Mouse (Mus musculus) heart, embryonic 10.5 days (tissue): ENCODE data around the gene Prune2. TPM values are rescaled to one million over a fixed set of nuclear protein-coding genes. Genes with fewer than 3 reads are reported as not detected.

Experiments
- DNase-seq: peaks from one replicate; pipeline ENCODE4 v3.0.0-alpha.2; 2017; ENCODE audit warnings: low spot score
- H3K27ac ChIP-seq: fragments of 300-500 bp; sonication (generic); 2 replicates; pipeline ENCODE4 v1.5.1; 2016; ENCODE audit warnings: mild to moderate bottlenecking
- H3K27me3 ChIP-seq: fragments of 300-500 bp; sonication (generic); 2 replicates; pipeline ENCODE4 v1.6.1; 2016; ENCODE audit warnings: mild to moderate bottlenecking; ENCODE audit not compliant: poor library complexity, insufficient read depth, severe bottlenecking
- H3K36me3 ChIP-seq: fragments of 300-500 bp; sonication (generic); 2 replicates; pipeline ENCODE4 v1.6.1; 2016; ENCODE audit warnings: mild to moderate bottlenecking, moderate library complexity
- H3K4me1 ChIP-seq: fragments of 300-500 bp; sonication (generic); 2 replicates; pipeline ENCODE4 v1.6.1; 2016; ENCODE audit warnings: mild to moderate bottlenecking
- H3K4me3 ChIP-seq: fragments of 300-500 bp; sonication (generic); 2 replicates; pipeline ENCODE4 v1.5.1; 2016; ENCODE audit warnings: mild to moderate bottlenecking, moderate library complexity
- H3K9me3 ChIP-seq: fragments of 300-500 bp; sonication (generic); 2 replicates; pipeline ENCODE4 v1.6.1; 2016; ENCODE audit warnings: mild to moderate bottlenecking, moderate library complexity
- WGBS: fragments of 180-500 bp; shearing (Covaris S2); methylation state at CpG from one replicate; pipeline ENCODE4 v1.1.7; 2016; 5-methylcytosine and 5-hydroxymethylcytosine counted together
- polyA plus RNA-seq: library from polyadenylated mRNA; unstranded; fragments of >200 nt; fragmentation: Nextera tagmentation; extraction: Ambion mirVana; gene quantifications from 2 replicates; pipeline ENCODE4 v1.2.1, GENCODE M21; 2016

Gene Prune2
- polyA plus RNA-seq, 1 experiment from 2014 or later: 3.6 TPM

DNA sequence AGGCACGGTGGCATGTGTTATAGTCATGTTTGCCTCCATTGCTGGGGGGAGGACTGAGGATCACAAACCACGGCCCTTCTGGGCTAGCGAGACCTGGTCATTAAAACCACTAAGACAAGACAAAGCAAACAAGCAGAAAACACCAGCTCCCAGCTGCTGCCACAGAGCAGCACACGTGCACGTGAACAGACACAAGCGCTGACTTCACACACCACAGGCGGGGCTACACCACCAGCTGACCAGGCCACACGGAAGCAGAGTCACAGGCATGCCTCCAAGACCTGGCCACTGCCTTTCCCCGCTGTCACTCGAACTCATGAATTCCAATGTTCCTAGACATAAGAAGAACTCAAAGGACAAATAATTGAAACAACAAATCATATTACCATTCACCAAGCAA, 125.5 kb downstream of the Prune2 start:
- no peaks in the 10 kb centered on the region for H3K36me3 ChIP-seq
- no peak overlapping the region for H3K27ac ChIP-seq
- H3K9me3 ChIP-seq: no peaks in the 10 kb centered on the region
- H3K4me3 ChIP-seq: no peak overlapping the region
- DNase-seq: no peak
- no peaks in the 10 kb centered on the region for H3K4me1 ChIP-seq
- WGBS: 83% methylated on average over 10 of the region's 10 CpGs
- no peaks in the 10 kb centered on the region for H3K27me3 ChIP-seq

DNA sequence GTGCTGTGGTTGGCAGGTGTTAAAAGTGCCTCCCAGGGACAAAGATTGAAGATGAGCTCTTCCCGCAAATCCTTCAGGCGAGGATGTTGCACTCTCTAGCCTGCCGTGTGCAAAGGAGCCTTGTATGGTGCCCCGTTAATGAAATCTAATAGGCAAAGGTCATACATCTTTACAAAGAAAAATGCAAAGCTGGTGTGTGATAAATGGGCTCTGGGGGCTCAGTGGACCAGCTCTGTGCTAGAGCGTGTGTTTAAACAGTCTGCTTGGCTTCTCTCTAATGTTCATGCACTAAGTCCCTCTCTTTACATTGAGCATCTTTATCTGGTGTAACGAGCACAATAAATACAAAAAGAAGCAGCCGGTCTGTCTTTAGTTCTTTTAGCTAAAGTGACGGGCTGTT, 138.1 kb downstream of the Prune2 start:
- no peak overlapping the region for H3K27ac ChIP-seq
- no peak for DNase-seq
- no peaks in the 10 kb centered on the region for H3K36me3 ChIP-seq
- 55% methylated on average over 8 of the region's 8 CpGs for WGBS
- H3K4me1 ChIP-seq: 0 out of 2 replicates have a peak, but pooled peaks cover 8% of the 10 kb centered on the region
- H3K9me3 ChIP-seq: no peaks in the 10 kb centered on the region
- no peaks in the 10 kb centered on the region for H3K27me3 ChIP-seq
- no peak overlapping the region for H3K4me3 ChIP-seq

DNA sequence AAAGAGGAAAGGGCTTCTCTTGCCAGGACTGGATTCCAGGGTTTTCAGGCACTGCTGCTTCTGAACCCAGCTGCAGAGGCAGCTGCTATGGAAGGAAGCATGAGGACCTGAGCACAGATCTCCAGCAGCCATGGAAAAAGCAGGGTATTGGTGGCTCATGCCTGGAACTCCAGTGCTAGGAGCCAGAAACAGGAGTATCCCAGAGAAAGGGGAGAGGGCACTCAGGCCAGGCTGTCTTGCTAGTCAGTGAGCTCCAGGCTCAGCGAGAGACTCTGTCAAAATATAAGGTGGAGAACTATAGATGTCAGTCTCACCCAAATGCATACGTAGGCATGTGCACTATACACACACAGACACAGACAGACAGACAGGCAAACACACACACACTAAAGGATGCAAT, 140.4 kb downstream of the Prune2 start:
- H3K36me3 ChIP-seq: no peaks in the 10 kb centered on the region
- no peak overlapping the region for H3K4me3 ChIP-seq
- 90% methylated on average over 2 of the region's 2 CpGs for WGBS
- peak; percentile 55 for DNase-seq
- H3K9me3 ChIP-seq: no peaks in the 10 kb centered on the region
- H3K4me1 ChIP-seq: 0 out of 2 replicates have a peak, but pooled peaks cover 8% of the 10 kb centered on the region
- no peak overlapping the region for H3K27ac ChIP-seq
- no peaks in the 10 kb centered on the region for H3K27me3 ChIP-seq

DNA sequence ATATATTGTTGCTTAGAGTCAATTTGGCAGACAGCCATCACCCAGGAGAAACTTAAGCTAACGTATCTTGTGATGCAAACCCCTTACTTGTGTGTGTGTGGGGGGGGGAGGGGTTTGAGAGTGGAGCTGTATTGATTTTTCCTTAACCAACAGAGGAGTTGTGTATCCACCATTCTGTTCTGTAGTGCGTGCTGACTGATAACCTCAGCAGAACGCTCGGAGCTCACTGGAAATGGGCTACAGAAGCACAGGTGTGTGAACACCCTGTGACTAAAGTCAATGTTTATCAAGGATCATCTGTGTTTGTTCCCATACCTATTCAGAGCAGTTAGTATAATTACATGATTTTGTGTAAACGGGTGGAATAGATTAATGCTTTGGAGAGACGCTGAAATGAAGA, 141.3 kb downstream of the Prune2 start:
- DNase-seq: no peak
- WGBS: 83% methylated on average over 6 of the region's 6 CpGs
- H3K36me3 ChIP-seq: no peaks in the 10 kb centered on the region
- 0 out of 2 replicates have a peak, but pooled peaks cover 8% of the 10 kb centered on the region for H3K4me1 ChIP-seq
- no peaks in the 10 kb centered on the region for H3K9me3 ChIP-seq
- no peaks in the 10 kb centered on the region for H3K27me3 ChIP-seq
- no peak overlapping the region for H3K4me3 ChIP-seq
- H3K27ac ChIP-seq: no peak overlapping the region

- DNase-seq: no peak
- Histone ChIP-seq H3K4me3 (no peak overlapping the region), H3K27me3 (no peaks in the 10 kb centered on the region), H3K4me1 (no peaks in the 10 kb centered on the region), H3K9me3 (no peaks in the 10 kb centered on the region), H3K36me3 (no peaks in the 10 kb centered on the region), H3K27ac (no peak overlapping the region)
- WGBS: 85% methylated on average over 8 of the region's 8 CpGs
Measured at GRCm38 (mm10) chr19:17108782-17109181, 152.9 kb downstream of the Prune2 start.

GRCm38 (mm10) chr19:17124034-17124735, 168.3 kb downstream of the Prune2 start:
- DNase-seq: no peak
- Histone ChIP-seq H3K36me3 (no peaks in the 10 kb centered on the region), H3K9me3 (no peaks in the 10 kb centered on the region)

DNA sequence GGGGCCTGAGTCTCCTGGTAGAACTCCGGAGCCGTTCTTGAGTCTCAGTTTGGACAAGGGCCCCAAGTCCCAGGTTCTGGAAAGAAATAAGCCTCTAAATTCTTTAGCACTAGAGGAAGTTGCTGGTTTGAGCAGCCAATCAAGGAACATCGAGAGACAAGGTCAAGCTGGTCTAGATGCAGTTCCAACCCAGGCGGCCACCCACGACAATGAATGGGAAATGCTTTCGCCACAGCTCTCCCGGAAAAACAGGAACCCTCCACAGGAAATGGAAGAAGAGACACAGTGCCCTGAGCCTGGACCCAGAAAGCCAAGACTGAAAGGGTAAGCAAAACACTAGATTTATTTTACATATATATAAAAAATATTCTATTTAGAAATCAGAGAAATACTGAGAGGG, 169.5 kb downstream of the Prune2 start:
- Histone ChIP-seq H3K36me3 (no peaks in the 10 kb centered on the region), H3K27ac (no peak overlapping the region), H3K27me3 (no peaks in the 10 kb centered on the region; the same call in 1 of the 2 replicates), H3K4me1 (no peaks in the 10 kb centered on the region), H3K9me3 (no peaks in the 10 kb centered on the region), H3K4me3 (no peak overlapping the region)
- DNase-seq: no peak
- 69% methylated on average over 7 of the region's 7 CpGs for WGBS

More at GRCm38 (mm10) chr19:17124034-17124735, 168.3 kb downstream of the Prune2 start:
- H3K27me3 ChIP-seq: no peaks in the 10 kb centered on the region; the same call in 1 of the 2 replicates
- H3K27ac ChIP-seq: no peak overlapping the region
- 61% methylated on average over 12 of the region's 12 CpGs for WGBS
- no peak overlapping the region for H3K4me3 ChIP-seq
- no peaks in the 10 kb centered on the region for H3K4me1 ChIP-seq

DNA sequence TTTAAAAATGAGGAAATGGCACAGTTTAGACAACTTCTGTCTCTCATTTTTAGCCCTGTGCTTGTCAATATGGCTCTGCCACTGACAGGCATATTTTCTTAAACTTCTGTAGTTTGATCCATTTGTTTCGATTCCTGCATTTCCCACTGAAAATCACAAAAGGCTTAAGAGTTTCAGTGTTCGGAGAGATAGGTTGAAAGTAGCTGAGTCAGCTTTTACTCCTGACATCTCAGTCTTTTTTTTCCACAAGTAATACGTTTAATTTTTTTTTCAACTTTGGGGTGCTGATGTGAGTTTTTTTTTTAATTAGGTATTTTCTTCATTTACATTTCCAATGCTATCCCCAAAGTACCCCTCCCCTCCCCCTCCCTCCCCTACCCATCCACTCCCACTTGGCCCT, 174.6 kb downstream of the Prune2 start:
- H3K27me3 ChIP-seq: no peaks in the 10 kb centered on the region
- no peaks in the 10 kb centered on the region for H3K36me3 ChIP-seq
- WGBS: 82% methylated on average over 3 of the region's 3 CpGs
- H3K9me3 ChIP-seq: no peaks in the 10 kb centered on the region
- H3K27ac ChIP-seq: no peak overlapping the region
- no peak for DNase-seq
- H3K4me3 ChIP-seq: no peak overlapping the region
- H3K4me1 ChIP-seq: no peaks in the 10 kb centered on the region

DNA sequence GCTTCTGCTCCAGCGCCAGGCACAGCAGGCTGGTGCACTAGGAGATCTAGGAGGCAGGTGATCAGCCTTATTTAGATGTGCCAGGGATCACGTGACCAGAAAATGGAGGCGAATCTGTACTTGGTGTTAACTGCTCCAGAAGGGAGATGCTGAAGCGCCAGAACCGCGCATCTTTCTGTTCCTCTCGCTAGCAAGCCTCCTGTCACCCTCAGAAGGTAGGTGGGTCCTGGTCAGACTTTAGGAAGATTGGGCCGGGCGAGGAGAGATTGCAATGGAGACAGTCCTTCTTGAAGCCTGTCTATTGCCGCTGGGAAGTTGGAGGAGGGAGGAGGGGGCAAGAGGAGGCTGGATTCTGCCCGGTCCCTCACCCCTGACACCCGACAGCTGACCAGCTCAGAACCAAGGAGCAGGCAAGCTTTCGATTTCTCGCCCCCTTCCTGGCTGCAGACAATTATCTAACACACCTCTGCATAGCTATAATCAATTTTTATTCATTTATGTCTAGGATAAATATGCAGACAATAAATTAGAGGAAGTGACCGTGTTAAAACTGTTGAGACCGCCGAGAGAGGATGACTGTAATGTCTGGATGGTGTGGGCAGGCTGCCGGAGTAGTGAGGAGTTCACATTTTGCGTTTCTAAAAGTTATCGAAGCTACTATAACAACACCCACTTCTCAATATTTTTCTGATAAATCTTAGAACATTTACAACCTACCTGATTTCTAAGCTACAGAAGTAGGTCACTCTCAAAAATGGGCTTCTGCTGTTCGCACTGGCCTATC, 181.0 kb downstream of the Prune2 start:
- peak; percentile 76 for DNase-seq
- WGBS: 12% methylated on average over 21 of the region's 21 CpGs
- Histone ChIP-seq H3K27ac (peak overlapping the region; percentile 71; the same call in 1 of the 2 replicates), H3K36me3 (no peaks in the 10 kb centered on the region), H3K27me3 (peaks cover 10% of the 10 kb centered on the region), H3K4me3 (peak overlapping the region; percentile 65), H3K9me3 (no peaks in the 10 kb centered on the region), H3K4me1 (no peaks in the 10 kb centered on the region)

DNA sequence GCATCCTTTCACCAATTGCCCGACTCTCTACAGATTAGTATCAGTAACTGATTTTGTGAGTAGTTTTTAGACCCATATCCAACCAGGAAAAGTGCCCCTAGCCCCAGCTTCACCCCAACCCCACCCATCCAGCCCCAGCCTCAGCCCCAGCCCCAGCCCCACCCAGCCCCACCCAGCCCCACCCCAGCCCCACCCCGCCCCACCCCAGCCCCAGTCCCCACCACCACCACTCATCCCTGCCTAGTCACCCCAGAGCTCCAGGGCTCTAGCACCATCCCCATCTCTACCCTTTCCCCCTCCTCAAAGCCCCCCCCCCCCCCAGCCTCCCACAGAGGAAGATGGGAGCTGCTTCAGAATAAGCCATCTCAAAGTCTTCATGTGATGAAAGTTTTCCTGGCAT, 181.7 kb downstream of the Prune2 start:
- H3K27me3 ChIP-seq: peaks cover 10% of the 10 kb centered on the region
- no peak overlapping the region for H3K27ac ChIP-seq
- H3K4me1 ChIP-seq: no peaks in the 10 kb centered on the region
- H3K4me3 ChIP-seq: no peak overlapping the region
- 27% methylated on average over 1 of the region's 2 CpGs for WGBS
- DNase-seq: no peak
- H3K36me3 ChIP-seq: no peaks in the 10 kb centered on the region
- H3K9me3 ChIP-seq: no peaks in the 10 kb centered on the region

- Histone ChIP-seq H3K36me3 (no peaks in the 10 kb centered on the region), H3K27me3 (peaks cover 10% of the 10 kb centered on the region), H3K4me1 (no peaks in the 10 kb centered on the region), H3K9me3 (no peaks in the 10 kb centered on the region), H3K4me3 (no peak overlapping the region), H3K27ac (no peak overlapping the region)
- WGBS: 23% methylated on average over 10 of the region's 10 CpGs
- no peak for DNase-seq
Measured at GRCm38 (mm10) chr19:17138144-17138915, 182.4 kb downstream of the Prune2 start.

- Histone ChIP-seq H3K27me3 (peaks cover 10% of the 10 kb centered on the region), H3K36me3 (no peaks in the 10 kb centered on the region), H3K27ac (no peak overlapping the region), H3K4me3 (no peak overlapping the region), H3K4me1 (no peaks in the 10 kb centered on the region), H3K9me3 (no peaks in the 10 kb centered on the region)
- DNase-seq: no peak
- 70% methylated on average over 12 of the region's 12 CpGs for whole genome bisulfite sequencing
Measured at GRCm38 (mm10) chr19:17140016-17140914, 184.3 kb downstream of the Prune2 start.
